Mouse (Mus musculus) erythroblast, embryonic 14.5 days (primary cell): ENCODE results near the gene Fmn2. TPM values are rescaled to one million over a fixed set of nuclear protein-coding genes. Genes with fewer than 3 reads are reported as not detected.

ENCODE experiments used
- H3K27me3 ChIP-seq: 2 replicates; pipeline ENCODE4 v1.6.1; 2012; ENCODE audit warnings: inconsistent platforms; ENCODE audit not compliant: control insufficient read depth
- H3K36me3 ChIP-seq: 2 replicates; pipeline ENCODE4 v1.6.1; 2012; ENCODE audit warnings: mild to moderate bottlenecking, inconsistent platforms; ENCODE audit not compliant: control insufficient read depth
- H3K4me1 ChIP-seq: 2 replicates; pipeline ENCODE4 v1.6.1; 2012; ENCODE audit warnings: inconsistent platforms; ENCODE audit not compliant: control insufficient read depth
- H3K4me3 ChIP-seq: replicated peaks from 2 replicates; pipeline ENCODE3; 2012; ENCODE audit warnings: moderate library complexity, mild to moderate bottlenecking, inconsistent platforms
- H3K9me3 ChIP-seq: 2 replicates; pipeline ENCODE4 v1.6.1; 2012; ENCODE audit warnings: low read length, inconsistent platforms, mixed read lengths; ENCODE audit not compliant: control insufficient read depth
- GATA1 ChIP-seq: IDR thresholded peaks from 2 replicates; pipeline ENCODE4 v1.6.1; 2012; ENCODE audit warnings: low read length, inconsistent platforms, mixed read lengths
- TAL1 ChIP-seq: IDR thresholded peaks from 3 replicates; pipeline ENCODE4 v1.6.1; 2012; ENCODE audit warnings: low read length, inconsistent platforms, mixed read lengths
- polyA plus RNA-seq: library from polyadenylated mRNA; stranded (reverse); fragments of >175 nt; gene quantifications from 2 replicates; pipeline ENCODE4 v1.2.3, GENCODE M21; 2012

Fmn2 gene
- polyA plus RNA-seq, 1 experiment = 0.02 TPM

DNA sequence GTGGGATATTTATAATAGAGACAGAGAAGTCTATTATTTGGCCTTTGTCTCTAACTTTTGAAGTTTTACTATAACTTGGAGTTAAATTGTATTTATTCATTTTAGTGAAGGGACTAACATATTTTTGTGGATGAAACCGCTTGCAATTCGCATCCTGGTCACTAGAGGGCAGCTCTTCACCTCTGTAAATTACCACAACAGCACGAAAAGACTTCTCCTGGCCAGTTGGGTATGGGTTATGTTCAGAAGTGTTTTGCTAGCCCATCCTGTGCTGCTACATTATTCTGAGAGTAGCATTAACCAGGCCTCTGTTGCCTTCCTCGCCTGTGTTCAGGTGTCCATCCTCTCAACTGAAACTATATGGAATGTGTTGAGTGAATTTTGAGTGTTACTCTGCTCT, 93.4 kb downstream of the Fmn2 start:
- no peaks in the 10 kb centered on the region for H3K27me3 ChIP-seq
- no peaks in the 10 kb centered on the region for H3K4me1 ChIP-seq
- no peaks in the 10 kb centered on the region for H3K36me3 ChIP-seq
- H3K9me3 ChIP-seq = no peaks in the 10 kb centered on the region
- no peak overlapping the region for H3K4me3 ChIP-seq
- TF ChIP-seq GATA1 = no peak
- no peak for TF ChIP-seq TAL1

- H3K4me1 ChIP-seq = peaks cover 5% of the 10 kb centered on the region; the same call in 1 of the 2 replicates
- H3K36me3 ChIP-seq = no peaks in the 10 kb centered on the region
- no peak overlapping the region for H3K4me3 ChIP-seq
- no peaks in the 10 kb centered on the region for H3K27me3 ChIP-seq
- TF ChIP-seq GATA1 (no peak), TAL1 (no peak)
- H3K9me3 ChIP-seq = no peaks in the 10 kb centered on the region
Observed at GRCm38 (mm10) chr1:174597495-174597894, 95.9 kb downstream of the Fmn2 start.

GRCm38 (mm10) chr1:174598226-174598625, 96.6 kb downstream of the Fmn2 start:
- Histone ChIP-seq H3K27me3 (no peaks in the 10 kb centered on the region), H3K36me3 (no peaks in the 10 kb centered on the region), H3K4me3 (no peak overlapping the region), H3K4me1 (peaks cover 5% of the 10 kb centered on the region; the same call in 1 of the 2 replicates), H3K9me3 (no peaks in the 10 kb centered on the region)
- no peak for TF ChIP-seq TAL1
- TF ChIP-seq GATA1 = no peak

- Histone ChIP-seq H3K36me3 (no peaks in the 10 kb centered on the region), H3K9me3 (no peaks in the 10 kb centered on the region), H3K27me3 (no peaks in the 10 kb centered on the region), H3K4me3 (no peak overlapping the region), H3K4me1 (peaks cover 5% of the 10 kb centered on the region; the same call in 1 of the 2 replicates)
- TF ChIP-seq TAL1 (no peak), GATA1 (no peak)
Observed at GRCm38 (mm10) chr1:174600041-174600440, 98.4 kb downstream of the Fmn2 start.

DNA sequence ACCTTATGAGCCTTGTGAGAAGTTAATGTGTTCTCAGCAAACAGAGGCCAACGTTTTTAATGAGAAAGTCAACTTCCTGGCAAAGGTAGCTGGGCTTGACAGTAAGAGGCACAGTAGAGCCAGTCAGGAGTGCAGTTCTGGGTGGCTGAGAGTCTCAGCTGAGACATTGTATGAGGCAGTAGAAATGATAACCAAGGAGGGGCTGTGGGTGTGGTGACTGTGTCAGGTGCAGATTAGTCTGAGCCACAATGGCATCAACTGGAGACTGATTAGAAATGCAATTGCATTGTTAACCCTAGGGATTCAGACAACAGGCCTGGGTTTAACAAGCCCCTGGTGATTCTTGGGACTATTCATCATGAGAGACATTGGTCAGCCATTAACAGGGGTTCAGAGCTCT, 99.0 kb downstream of the Fmn2 start:
- Histone ChIP-seq H3K4me1 (peaks cover 5% of the 10 kb centered on the region; the same call in 1 of the 2 replicates), H3K9me3 (no peaks in the 10 kb centered on the region), H3K27me3 (no peaks in the 10 kb centered on the region), H3K36me3 (no peaks in the 10 kb centered on the region), H3K4me3 (no peak overlapping the region)
- no peak for TF ChIP-seq TAL1
- no peak for TF ChIP-seq GATA1

GRCm38 (mm10) chr1:174617368-174617767, 115.7 kb downstream of the Fmn2 start:
- Histone ChIP-seq H3K4me3 (no peak overlapping the region), H3K9me3 (peaks cover 3% of the 10 kb centered on the region; the same call in 1 of the 2 replicates), H3K4me1 (no peaks in the 10 kb centered on the region), H3K27me3 (no peaks in the 10 kb centered on the region), H3K36me3 (no peaks in the 10 kb centered on the region)
- TF ChIP-seq GATA1 (no peak), TAL1 (no peak)

- Histone ChIP-seq H3K9me3 (no peaks in the 10 kb centered on the region), H3K4me1 (no peaks in the 10 kb centered on the region), H3K36me3 (no peaks in the 10 kb centered on the region), H3K27me3 (no peaks in the 10 kb centered on the region), H3K4me3 (no peak overlapping the region)
- TF ChIP-seq TAL1 (no peak), GATA1 (no peak)
Observed at GRCm38 (mm10) chr1:174621512-174621911, 119.9 kb downstream of the Fmn2 start.

- Histone ChIP-seq H3K9me3 (no peaks in the 10 kb centered on the region), H3K4me1 (no peaks in the 10 kb centered on the region), H3K36me3 (no peaks in the 10 kb centered on the region), H3K4me3 (no peak overlapping the region), H3K27me3 (no peaks in the 10 kb centered on the region)
- TF ChIP-seq TAL1 (no peak), GATA1 (no peak)
Observed at GRCm38 (mm10) chr1:174623054-174623453, 121.4 kb downstream of the Fmn2 start.

DNA sequence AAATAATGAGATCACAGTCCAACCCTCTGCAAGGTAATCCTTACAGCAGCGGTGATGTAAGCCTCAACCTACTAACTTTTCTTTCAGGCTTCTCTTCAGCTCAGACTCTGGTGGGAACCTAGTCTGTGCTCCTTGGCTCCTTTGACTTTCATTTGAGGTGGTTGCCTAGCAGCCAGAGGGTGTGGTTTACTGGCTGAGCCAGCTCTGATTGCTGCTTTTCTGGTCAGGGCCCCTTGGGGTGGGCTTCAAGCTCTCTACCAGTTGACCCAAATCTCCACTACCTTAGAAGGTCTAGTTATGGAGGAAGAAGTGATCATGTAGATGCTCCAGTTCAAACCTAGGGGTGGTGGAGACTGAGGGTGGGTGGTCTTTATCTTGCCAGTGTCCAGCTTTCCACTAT, 128.4 kb downstream of the Fmn2 start:
- H3K9me3 ChIP-seq = no peaks in the 10 kb centered on the region
- no peaks in the 10 kb centered on the region for H3K36me3 ChIP-seq
- H3K27me3 ChIP-seq = no peaks in the 10 kb centered on the region
- no peak for TF ChIP-seq TAL1
- TF ChIP-seq GATA1 = no peak
- no peaks in the 10 kb centered on the region for H3K4me1 ChIP-seq
- H3K4me3 ChIP-seq = no peak overlapping the region

- no peaks in the 10 kb centered on the region for H3K36me3 ChIP-seq
- no peaks in the 10 kb centered on the region for H3K9me3 ChIP-seq
- H3K4me1 ChIP-seq = no peaks in the 10 kb centered on the region
- no peak overlapping the region for H3K4me3 ChIP-seq
- no peak for TF ChIP-seq TAL1
- no peak for TF ChIP-seq GATA1
- no peaks in the 10 kb centered on the region for H3K27me3 ChIP-seq
Observed at GRCm38 (mm10) chr1:174636291-174636690, 134.7 kb downstream of the Fmn2 start.
